Mouse (Mus musculus) liver, adult 2 months (tissue): ENCODE measurements around the gene Dnaic1.

Experiments
- CTCF ChIP-seq: fragments of 200-500 bp; IDR thresholded peaks from 2 replicates; pipeline ENCODE4 v1.5.1; 2011; ENCODE audit warnings: low read depth, low read length, control low read depth
- POLR2A ChIP-seq: fragments of 200-500 bp; IDR thresholded peaks from 2 replicates; pipeline ENCODE4 v1.6.1; 2011; ENCODE audit warnings: low read length, control low read depth; ENCODE audit not compliant: insufficient read depth; ENCODE audit errors: extremely low read depth

DNA sequence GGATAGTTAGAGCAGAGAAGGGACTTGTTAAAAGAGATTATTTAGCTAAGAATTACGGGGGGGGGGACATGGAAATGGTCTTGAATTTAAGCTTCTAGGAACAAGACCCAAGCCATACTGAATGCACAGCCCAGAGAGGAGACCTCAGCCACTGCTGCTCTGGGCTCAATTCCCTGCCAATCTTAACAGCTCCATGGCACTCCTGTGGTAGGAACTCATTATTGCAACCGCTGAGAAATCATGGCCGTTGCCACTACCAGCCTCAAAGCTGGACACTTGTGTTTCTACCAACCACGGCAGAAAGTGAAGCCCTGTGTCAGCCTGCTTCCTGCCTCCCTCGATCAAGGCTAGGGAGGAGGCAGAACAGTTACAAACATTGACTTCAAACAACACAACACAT, 75.9 kb downstream of the Dnaic1 start:
- TF ChIP-seq POLR2A (no peak), CTCF (peak; percentile 26)
